Mouse (Mus musculus): ENCODE results near the gene Matn3. TPM values are rescaled to one million over a fixed set of nuclear protein-coding genes. Genes with fewer than 3 reads are reported as not detected.

The Matn3 gene
- polyA plus RNA-seq (2015; fragmentation: Nextera tagmentation; extraction: Ambion mirVana): 0.05 and 0.17 TPM in 2 replicates

DNA sequence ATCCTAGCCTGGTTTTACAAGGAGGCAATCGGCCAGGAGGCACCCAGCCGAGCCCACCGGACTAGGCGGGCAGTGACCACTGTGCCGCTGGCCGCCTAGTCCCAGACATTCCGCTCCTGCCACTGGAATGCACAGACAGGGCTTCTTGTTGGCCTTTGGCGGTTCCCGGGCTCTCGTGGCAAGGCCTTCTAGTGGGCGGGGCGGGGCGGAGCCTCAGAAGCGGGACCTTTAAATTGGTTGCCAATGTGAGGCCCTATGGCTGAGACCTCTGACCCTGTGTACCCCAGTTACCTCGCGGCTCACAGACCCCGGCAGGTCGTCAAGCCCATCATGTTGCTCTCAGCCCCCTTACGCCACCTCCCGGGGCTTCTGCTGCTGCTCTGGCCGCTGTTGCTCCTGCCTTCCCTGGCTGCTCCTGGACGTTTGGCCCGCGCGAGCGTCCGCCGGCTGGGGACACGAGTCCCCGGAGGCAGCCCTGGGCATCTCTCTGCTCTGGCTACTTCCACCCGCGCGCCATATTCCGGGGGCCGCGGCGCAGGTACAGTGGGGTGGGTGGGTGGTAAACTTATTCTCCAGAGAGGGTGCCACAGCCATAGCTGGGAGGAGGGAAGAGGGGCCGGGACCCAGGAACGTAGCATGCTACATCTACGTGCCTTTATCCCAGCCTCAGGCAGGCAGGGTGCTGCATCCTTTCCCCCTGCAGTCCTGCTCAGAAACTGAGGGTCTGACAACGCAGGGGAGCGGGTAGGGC is at the start of gene Matn3:
Matn3 (plus strand) TSS at position 216 of the 751 bp plus-strand sequence.
- no peak for DNase-seq (ENCODE audit: low spot score)

DNA sequence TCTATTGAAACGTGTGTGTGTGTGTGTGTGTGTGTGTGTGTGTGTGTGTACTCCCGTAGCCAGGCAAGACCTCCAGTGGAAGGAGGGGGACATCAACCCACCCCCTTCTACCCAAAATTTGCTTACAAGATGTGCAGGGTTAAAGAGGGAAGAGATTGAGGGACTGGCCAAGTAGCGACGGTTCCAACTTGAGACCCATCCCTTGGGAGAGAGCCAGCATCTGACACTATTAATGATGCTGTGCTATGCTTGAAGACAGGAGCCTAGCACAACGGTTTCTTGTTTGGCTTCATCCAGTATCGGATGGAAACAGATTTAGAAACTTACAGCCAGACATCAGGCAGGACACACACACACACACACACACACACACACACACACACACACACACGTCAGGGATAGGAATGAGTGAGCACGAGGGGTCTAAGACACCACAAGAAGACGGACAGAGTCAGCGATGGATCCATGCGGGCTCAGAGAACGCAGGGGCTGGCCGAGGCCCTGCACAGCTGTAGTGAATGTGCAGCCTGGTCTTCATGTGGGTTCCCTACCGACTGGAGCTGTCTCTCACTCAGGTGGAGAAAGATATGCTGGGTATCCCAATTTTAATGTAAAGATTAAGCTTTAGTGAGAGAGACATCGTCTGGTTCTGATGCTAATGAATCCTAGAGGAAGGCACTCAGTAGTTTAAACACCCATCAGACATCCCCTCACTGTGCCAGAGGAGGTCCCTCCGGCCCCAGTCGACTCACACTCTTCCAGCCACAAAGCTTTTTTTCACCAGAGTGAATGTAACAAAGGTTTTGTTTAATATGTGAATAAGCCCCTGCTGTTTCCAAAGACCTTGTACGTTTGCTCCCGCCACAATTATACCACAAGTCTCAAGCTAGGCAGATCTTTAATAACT is 48.6 kb upstream of the Matn3 start:
- DNase-seq (ENCODE audit: low spot score): no peak

DNA sequence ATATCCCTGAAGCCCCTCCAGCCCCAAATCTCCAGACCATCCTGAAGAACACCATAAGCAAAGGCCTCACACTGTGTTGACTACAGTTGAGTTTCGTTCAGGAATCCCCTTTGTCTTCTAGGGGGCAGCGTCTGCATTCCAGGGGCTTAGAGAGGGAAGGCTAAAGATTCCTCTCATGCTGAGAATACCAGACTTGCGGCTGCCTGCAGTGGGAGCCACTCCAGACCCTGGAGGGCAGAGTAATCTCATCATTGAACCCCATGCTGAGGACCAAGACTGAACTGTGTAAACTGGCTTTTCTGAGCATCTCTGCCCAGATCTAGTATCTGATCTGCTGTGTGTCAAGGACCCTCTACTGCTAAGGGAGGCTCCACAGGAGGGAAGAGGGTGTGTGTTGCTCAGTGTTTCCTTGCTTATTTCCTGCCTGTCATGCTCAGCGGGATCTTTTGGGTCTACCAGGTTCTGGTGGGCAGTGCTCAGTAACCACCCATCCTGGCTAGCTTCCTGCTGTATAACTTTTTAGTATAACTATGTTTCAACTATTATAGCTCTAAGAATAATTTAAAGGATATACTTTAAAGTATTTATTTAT is 47.5 kb upstream of the Matn3 start:
- DNase-seq (ENCODE audit: low spot score): no peak

DNA sequence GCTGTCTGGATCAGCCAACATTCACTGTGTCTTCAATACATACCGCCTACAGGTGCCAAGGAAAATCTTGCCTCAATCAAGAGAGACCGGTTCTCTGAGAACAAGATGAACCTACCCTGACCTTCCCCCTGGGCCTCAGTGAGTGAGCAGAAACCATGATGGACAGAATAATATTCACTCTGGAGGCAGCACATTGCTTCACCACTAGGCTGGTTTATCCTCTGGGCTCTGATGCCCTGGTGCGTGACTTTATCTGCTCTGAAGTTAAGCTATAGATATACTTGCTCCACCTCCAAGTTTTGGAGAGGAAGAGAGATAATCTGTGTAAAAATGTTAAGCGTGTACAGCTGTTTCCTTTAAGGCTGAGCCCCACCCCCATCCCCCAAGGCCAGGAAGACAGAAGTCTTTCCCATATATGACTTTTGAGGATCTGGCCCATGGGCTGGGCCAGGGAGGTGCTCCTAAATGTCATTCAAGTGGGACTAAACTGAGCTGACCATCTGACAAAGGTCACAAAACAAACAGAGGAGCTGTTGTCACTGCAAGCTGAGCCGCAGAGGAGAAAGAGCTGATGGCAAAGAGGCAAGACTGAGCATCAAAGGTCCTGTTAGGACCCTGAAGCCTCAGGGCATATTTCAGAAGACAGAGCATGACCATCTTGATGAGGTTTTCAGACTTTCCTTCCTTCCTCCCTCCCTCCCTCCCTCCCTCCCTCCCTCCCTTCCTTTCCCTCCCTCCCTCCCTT is 46.6 kb upstream of the Matn3 start:
- no peak for DNase-seq (ENCODE audit: low spot score)

DNA sequence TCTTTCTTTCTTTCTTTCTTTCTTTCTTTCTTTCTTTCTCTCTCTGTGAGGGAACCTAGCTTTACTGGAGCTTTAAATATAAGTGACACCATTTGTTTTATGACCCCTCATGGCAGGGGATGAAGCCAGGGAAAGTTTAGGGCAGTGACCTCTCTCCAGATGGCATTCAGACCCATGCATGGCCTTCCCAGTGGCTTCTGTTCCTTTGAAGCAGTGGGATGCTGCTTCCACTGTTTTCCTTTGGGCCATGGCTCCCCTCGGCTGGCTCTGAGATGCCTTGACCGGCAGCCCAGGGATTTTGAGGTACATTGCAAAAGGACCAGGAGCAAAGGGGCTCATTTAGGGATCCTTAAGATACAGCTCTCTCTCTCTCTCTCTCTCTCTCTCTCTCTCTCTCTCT is 45.8 kb upstream of the Matn3 start:
- no peak for DNase-seq (ENCODE audit: low spot score)

DNA sequence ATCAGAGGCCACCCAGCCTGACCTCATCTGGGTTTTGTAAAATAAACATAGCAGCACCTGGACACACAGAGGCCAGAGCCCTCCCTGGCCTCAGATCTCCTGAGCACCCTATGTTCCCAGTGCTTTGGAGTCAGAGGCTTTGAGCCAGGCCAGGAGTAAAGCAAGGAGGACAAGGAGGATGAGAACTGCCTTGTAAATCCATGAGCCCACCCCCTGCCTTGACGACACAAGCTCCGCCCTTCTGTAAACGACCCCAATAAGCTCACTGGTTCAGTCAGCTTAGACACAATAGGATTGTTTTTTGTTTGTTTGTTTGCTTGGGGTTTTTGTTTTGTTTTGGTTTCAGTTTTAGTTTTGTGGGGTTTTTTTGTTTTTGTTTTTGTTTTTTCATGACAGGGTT is 45.2 kb upstream of the Matn3 start:
- DNase-seq (ENCODE audit: low spot score): no peak

DNA sequence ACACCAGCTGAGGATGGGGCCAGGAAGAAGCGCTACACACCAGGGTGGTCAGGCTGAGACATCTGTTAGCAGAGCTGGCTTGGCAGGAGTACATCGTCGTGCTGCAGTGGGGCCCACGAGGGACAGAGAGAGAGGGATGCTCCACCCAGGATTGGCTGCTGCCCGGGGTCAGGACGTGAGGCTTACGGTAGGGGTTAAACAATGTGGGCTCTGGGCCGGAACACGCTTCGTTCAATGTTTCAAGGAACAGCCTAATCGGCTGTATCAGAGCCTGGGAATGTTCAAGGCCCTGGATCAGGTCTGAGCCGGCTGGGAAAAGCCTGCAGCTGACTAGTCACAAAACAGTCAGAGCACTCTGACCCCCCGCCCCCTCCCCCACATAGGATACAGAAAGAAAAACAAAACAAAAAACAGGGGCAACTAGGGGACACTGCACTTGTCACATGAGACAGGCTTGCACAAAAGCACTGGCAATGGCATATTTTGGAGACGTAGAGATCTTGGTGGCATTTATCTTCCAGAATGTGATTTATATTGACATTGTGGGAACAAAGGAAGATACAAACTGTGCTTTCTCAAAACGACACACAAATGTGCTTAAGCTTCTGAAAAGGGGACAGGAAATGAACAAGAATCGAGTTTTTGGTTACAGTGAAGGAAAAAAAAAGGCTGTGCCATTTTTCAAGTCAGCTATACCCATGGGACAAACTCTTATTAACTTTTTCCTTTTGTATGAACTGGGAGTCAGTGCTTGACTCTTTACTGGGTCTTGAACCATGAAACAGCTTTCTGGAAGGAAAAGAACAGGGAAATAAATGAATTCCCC is 34.7 kb upstream of the Matn3 start:
- DNase-seq (ENCODE audit: low spot score): no peak

DNA sequence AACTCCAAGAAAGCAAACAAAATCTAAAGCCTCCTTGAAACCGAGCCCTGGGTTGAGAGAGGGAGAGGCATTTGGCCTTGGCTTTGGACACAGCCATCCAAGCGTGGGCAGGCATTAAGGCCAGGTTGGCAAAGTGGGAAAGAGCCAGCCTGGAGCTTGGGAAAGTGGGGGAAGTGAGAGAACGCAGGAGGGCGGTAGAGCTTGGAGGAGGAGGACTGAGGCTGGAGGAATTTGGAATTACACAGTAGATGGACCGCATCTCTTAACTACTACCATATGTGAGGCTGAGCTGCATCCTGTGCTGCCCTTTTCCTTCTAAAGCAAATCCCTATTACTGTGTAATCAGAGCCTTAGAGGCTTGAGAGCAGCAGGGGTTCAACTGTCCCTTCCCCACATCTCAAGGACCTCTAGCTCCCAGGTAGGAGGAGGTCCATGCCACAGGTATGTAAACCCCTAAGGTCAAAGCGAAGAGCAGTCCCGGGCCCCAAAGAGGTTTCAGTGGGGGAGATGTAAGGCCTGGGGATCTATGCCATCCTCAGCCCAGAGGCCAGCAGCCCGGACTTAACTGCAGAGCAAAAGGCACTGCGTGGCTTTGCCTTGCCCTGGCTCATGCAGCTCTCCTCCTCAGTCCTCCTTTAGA is 33.9 kb upstream of the Matn3 start:
- no peak for DNase-seq (ENCODE audit: low spot score)

DNA sequence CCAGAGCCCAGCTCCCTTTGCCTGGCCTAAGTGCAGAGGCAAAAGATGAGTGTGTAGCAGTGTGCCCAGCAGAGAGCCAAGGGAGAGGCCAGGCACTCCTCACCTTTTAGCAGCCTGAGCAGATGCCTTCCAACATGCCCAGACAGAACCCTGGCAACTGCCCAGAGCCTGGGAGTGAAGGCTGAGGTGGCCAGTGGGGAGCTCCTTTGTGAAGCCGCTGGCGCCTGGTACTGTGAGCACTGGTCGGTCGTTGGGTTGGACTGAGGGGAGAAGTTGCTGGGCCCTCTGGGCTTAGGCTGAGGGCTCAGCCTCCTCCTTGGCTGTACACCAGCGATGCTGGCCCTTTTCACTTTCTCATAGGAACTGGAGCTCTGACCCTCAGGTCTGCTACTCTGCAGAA is 31.4 kb upstream of the Matn3 start:
- no peak for DNase-seq (ENCODE audit: low spot score)

DNA sequence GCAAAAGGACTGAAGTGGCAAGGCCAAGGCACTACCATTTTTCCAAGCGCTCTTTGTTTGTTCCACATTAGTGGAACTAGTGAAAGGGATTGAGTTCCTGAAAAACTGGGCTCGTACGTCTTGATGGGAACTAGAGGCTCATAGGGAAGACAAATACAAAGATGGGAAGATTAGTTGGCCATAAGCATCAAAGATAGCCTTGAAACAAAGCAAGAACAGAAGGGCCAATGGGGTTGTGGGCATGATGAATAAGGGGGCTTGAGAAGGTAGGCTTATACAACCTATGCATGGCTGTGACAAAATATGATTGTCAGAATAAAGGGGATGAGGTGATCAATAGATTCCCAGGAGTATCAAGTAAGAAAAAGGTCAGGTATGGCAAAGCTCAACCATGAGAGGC is 28.5 kb upstream of the Matn3 start:
- no peak for DNase-seq (ENCODE audit: low spot score)

DNA sequence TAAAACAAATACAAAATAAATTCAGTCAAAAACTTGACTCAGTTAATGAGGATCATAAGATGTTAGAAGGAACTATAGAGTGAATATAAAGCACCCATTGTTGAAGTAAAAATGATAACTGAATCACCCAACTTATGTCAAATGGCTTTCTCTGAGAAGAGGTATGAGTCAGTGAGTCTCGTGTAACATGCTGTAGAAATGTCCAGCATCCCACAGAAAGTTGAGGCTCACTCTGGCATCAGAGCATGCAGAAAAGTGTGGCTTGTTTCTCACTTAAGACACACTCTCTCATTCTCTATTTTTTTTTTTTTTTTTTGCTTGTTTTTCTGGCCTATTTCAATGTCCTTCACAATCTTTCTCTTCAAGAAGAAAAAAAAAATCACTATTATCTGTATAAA is 26.7 kb upstream of the Matn3 start:
- no peak for DNase-seq (ENCODE audit: low spot score)

DNA sequence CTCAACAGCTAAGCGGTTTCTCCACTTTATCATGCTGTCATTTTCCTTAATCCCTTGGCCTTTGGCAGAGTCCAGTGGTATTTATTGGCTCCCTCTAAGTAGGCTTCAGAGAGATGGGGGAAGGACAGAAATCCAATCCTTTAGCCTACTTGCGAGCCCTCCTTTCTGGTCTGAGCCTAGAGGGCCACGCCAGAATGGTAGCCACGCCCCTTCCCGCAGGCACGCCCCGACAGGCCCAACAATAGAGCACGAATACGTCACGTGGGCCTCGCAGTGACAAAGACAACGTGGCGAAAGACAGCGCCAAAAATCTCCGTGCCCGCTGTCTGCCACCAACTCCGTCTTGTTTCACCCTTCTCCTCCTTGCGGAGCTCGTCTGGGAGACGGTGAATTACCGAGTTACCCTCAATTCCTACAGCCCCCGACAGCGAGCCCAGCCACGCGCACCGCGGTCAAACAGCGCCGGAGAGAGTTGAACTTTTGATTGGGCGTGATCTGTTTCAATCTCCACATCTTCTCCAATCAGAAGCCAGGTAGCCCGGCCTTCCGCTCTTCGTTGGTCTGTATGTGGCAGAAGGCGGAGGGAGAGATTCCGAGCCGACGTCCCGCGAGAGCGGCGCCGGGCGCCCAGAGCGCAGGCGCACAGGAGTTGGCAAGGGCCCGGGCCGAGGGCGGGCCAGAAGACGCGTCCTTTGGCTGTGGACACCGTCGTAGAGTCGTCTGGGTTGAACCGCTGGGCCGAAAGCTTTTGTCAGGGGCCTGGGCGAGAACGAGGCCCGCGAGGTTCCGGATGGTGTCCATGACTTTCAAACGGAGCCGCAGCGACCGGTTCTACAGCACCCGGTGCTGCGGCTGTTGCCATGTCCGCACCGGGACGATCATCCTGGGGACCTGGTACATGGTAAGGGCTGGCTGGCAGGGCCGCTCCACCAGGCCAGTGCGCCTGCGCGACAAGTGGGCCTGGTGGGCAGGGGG is 26.0 kb upstream of the Matn3 start, which contains the start of gene Laptm4a:
Laptm4a (plus strand) TSS at position 271 of the 975 bp plus-strand sequence.
- peak; percentile 97 for DNase-seq (ENCODE audit: low spot score)

DNA sequence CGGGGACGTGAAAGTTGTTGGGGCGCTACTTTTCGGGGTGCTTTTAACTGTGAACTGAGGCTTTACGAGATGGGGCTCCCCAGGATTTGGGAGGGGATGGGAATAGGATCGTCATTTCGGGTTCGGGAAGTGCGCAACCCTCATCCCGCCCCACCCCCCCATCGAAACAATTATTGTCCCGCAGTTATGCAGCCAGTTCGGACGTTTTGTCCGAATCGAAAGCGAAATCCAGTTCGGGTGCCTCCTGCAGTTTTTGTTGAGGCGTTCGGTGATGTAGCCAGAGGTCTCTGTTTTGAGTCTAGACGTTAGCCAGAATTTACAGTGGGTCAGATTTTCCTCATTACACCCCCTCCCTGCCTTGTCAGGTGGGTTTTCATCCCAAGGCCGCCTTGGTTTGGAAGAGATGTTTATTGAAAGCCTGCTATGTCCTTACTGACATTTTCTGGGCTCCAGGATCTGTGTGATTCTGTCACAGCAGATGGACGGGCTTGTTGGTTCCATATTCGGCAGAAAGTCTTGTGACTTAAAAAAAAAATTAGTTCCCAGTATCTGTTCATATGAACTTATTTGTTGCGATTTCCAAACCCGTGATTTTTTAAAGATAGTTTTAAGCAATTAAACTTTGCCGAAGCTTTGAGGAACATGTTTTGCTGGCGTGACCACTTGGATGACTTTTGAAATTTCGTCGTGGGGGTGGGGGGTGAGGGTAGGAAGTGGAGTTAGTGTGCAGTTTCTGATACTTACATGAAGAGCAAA is 25.2 kb upstream of the Matn3 start:
- DNase-seq (ENCODE audit: low spot score): peak; percentile 34

DNA sequence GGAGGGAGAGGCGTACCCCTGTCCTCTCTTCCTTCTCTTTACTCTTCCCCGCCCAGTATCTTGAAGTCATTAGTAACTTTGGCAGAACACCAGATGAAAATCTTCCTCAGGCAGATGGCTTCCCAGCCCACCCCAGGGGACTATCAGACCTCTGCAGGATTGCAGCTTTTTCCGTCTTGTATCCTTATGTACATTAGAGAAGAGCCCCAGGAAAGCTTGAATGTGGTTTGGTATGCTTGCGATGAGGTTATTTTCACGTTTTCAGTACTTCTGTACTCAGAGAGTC is 24.7 kb upstream of the Matn3 start:
- no peak for DNase-seq (ENCODE audit: low spot score)

DNA sequence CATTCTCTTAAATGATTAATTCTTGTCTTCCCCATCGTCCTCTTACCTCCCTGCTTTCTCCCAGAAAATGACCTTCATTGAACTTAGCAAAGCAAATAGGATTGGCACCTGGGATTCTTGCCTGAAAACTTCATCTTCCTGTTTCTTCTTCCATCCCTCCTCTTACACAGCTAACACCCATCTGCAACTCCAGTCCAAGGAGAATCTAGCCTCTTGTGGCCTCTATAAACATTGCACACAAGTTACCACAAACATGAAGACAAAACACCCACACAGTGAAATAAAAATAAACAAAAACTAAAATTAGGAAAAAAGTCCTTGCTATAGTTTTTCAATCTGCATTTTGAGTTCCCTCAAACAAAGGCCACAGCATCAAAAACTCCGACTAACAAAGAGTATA is 24.1 kb upstream of the Matn3 start:
- DNase-seq (ENCODE audit: low spot score): no peak

DNA sequence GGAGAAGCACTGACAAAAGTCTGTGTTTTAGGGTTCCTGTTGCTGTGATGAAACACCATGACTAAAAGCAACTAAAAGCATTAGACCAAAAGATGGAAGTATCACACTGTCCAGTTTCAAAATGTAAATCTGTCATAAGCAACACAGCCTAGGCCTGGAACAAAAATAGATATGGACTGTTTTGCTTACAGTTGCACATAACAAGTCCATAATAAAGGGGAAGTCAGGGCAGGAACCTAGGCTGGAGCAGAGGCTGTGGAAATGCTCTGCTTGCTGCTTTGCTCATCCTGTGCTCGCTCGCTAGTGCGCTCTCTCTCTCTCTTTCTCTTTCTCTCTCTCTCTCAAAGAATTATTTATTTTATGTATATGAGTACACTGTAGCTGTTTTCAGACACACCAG is 20.1 kb upstream of the Matn3 start:
- no peak for DNase-seq (ENCODE audit: low spot score)

DNA sequence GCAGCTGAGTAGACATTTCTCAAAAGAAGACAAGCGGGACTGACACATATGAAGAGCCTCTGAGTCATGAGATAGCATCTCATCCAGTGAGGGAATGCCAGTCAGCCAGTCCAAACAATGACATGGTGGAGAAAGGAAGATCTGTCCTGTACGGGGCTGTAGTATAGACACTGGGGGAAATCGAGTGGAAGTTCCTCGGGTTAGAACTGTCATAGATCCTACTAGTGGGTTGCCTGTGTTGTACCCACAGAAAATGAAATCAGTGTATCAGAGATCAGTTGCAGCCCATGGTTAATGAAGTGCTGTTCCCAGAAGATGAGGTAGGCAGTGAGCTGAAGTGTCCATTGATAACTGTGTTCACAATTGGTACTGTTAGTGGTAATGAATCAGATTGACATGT is 19.0 kb upstream of the Matn3 start:
- no peak for DNase-seq (ENCODE audit: low spot score)

DNA sequence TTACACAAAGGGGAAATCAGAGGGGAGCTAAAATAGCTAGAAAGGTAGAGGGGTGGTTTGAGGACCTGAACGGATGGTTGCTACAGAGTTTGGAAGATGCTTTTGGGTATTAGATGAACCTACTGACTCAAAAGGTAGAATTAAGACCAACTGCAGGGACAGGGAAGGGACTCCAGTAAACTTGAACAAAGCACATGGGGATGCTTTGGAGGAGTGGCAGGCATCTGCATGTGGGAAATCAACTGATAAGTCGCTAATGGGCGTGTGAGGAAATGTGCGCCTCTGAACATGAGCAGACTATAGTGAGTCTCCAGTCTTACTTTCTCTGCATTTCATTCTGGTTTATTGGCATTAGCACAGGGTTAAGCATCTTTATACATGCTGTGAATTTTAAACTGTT is 16.6 kb upstream of the Matn3 start:
- no peak for DNase-seq (ENCODE audit: low spot score)
